Mouse (Mus musculus) embryonic facial prominence, embryonic 11.5 days (tissue): ENCODE data around the gene Gm20388. TPM values are rescaled to one million over a fixed set of nuclear protein-coding genes. Genes with fewer than 3 reads are reported as not detected.
"Not testable (repeated sequence)": the region's sequence is repeated elsewhere in the genome, so short reads cannot be mapped to it uniquely, and the experiment has no call there.

ENCODE experiments used
- ATAC-seq: fragments of 200-750 bp; cut with Nextera tagmentation; replicated peaks from 2 replicates; pipeline ENCODE4 v1.8.0; 2017; ENCODE audit warnings: low read depth; ENCODE audit not compliant: insufficient number of reproducible peaks, low FRiP score, low TSS enrichment
- DNase-seq: peaks from one replicate; pipeline ENCODE4 v3.0.0-alpha.2; 2015; ENCODE audit warnings: low spot score
- H3K27ac ChIP-seq: fragments of 300-500 bp; sonication (generic); replicated peaks from 2 replicates; pipeline ENCODE4 v1.5.1; 2014; ENCODE audit warnings: mild to moderate bottlenecking, low read depth, low read length, control low read depth
- H3K27me3 ChIP-seq: fragments of 300-500 bp; sonication (generic); 2 replicates; pipeline ENCODE4 v1.6.1; 2014; ENCODE audit warnings: mild to moderate bottlenecking, low read length, moderate library complexity, mixed read lengths; ENCODE audit not compliant: control insufficient read depth, insufficient read depth
- H3K36me3 ChIP-seq: fragments of 300-500 bp; sonication (generic); replicated peaks from 2 replicates; pipeline ENCODE4 v1.6.1; 2014; ENCODE audit warnings: low read depth, mild to moderate bottlenecking, low read length, moderate library complexity, mixed read lengths; ENCODE audit not compliant: control insufficient read depth, insufficient read depth
- H3K4me1 ChIP-seq: fragments of 300-500 bp; sonication (generic); 2 replicates; pipeline ENCODE4 v1.6.1; 2014; ENCODE audit warnings: low read length, mixed read lengths; ENCODE audit not compliant: control insufficient read depth, insufficient read depth
- H3K4me2 ChIP-seq: fragments of 300-500 bp; sonication (generic); 2 replicates; pipeline ENCODE4 v1.6.1; 2014; ENCODE audit warnings: low read depth, mild to moderate bottlenecking, control low read depth, low read length, moderate library complexity
- H3K4me3 ChIP-seq: fragments of 300-500 bp; sonication (generic); 2 replicates; pipeline ENCODE4 v1.5.1; 2014; ENCODE audit warnings: low read depth, low read length, control low read depth
- H3K9ac ChIP-seq: fragments of 300-500 bp; sonication (generic); replicated peaks from 2 replicates; pipeline ENCODE4 v1.6.1; 2014; ENCODE audit warnings: mild to moderate bottlenecking, control low read depth, low read length
- H3K9me3 ChIP-seq: fragments of 300-500 bp; sonication (generic); replicated peaks from 2 replicates; pipeline ENCODE4 v1.6.1; 2016; ENCODE audit warnings: mild to moderate bottlenecking, low read length, inconsistent platforms, mixed read lengths; ENCODE audit not compliant: control insufficient read depth
- WGBS: fragments of 180-500 bp; shearing (Covaris S2); extraction: QIAGEN DNeasy Blood & Tissue Kit; methylation state at CpG from one replicate; pipeline ENCODE4 v1.1.7; 2014; 5-methylcytosine and 5-hydroxymethylcytosine counted together
- polyA plus RNA-seq: library from polyadenylated mRNA; unstranded; fragments of >200 nt; fragmentation: Nextera tagmentation; extraction: Ambion mirVana; gene quantifications from 2 replicates; pipeline ENCODE4 v1.2.1, GENCODE M21; 2014

Gm20388 gene
- polyA plus RNA-seq, 1 experiment from 2014 or later = 3.1 TPM

DNA sequence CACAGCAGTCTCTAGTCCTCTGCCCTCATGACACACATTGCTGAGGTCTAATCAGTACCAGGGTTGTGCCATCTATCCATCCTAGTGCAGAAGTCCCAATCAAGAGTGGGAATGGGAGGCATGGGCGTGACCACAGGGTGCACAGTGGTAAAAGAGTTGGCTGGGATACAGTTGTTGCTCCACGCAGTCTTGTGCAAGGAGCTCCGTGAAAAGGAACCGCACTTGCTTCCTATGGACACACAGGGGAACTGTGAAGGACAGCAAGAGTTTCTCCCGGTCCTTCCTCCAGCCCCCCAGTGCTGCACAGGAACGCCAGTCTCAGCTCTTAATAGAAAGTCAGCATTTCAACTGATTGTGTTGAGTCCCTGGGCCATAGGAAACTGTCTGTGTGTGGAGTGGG lies 4048.8 kb downstream of the Gm20388 start:
- DNase-seq = no peak
- WGBS = 89% methylated on average over 6 of the region's 6 CpGs

DNA sequence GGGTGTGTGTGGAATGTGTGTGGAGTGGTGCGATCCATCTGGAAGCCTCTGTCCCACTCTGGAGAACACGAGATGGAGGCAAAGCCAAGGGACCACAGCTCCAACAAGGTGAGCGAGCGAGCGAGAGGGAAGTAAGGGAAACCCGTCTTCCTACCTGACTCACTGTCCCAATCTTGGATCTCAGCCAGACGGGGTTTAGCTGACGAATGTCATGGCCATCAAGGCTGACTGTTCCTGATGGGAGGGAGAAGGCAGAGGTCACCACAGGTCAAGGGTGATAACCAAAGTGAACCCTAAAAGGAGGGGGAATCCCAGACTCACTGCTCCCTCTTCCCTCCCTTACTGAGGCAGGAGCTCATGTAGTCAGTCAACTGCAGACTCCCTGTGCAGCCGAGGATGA lies 4049.4 kb downstream of the Gm20388 start:
- Histone ChIP-seq H3K36me3 (no peaks in the 10 kb centered on the region), H3K27ac (no peak overlapping the region), H3K4me3 (no peak overlapping the region), H3K4me2 (no peak overlapping the region), H3K9me3 (no peaks in the 10 kb centered on the region), H3K9ac (no peak overlapping the region), H3K4me1 (no peaks in the 10 kb centered on the region), H3K27me3 (no peaks in the 10 kb centered on the region)
- ATAC-seq (no peak), DNase-seq (no peak)
- 91% methylated on average over 9 of the region's 9 CpGs for WGBS

More for the DNA sequence above, 4048.8 kb downstream of the Gm20388 start:
- H3K4me2 ChIP-seq = no peak overlapping the region
- no peak overlapping the region for H3K4me3 ChIP-seq
- no peaks in the 10 kb centered on the region for H3K27me3 ChIP-seq
- no peak overlapping the region for H3K27ac ChIP-seq
- H3K4me1 ChIP-seq = no peaks in the 10 kb centered on the region
- no peaks in the 10 kb centered on the region for H3K9me3 ChIP-seq
- H3K36me3 ChIP-seq = no peaks in the 10 kb centered on the region
- no peak for ATAC-seq
- H3K9ac ChIP-seq = no peak overlapping the region

DNA sequence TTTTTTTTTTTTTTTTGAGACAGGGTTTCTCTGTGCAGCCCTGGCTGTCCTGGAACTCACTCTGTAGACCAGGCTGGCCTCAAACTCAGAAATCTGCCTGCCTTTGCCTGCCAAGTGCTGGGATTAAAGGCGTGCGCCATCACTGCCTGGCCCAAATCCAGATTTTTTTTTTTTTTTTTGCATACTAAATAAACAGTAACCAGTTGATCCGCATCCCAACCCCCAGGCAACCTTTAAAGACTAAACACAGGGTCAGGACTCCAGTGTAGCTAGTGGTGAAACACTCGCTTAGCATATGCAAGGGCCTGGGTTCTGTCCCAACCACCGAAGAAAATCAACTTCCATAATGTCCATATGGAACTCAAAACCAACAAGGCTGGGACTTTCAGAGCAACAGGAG lies 4049.9 kb downstream of the Gm20388 start:
- not testable (repeated sequence) for H3K27ac ChIP-seq, H3K27me3 ChIP-seq, H3K4me3 ChIP-seq, H3K4me1 ChIP-seq, H3K9me3 ChIP-seq, H3K36me3 ChIP-seq, H3K9ac ChIP-seq, ATAC-seq, H3K4me2 ChIP-seq, DNase-seq
- WGBS = 91% methylated on average over 5 of the region's 5 CpGs

DNA sequence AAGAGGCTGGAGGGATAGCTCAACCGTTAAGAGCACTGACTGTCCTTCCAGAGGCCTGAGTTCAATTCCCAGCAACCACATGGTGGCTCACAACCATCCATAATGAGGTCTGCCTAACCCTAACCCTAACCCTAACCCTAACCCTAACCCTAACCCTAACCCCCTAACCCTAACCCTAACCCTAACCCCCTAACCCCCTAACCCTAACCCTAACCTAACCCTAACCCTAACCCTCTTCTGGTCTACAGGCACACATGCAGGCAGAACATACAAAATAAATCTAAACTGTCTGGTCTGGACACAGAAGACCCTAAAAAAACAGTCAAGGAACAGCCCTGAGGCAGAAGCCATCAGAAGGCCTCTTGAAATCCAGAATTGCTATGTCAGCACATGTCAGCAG lies 4050.7 kb downstream of the Gm20388 start:
- Histone ChIP-seq H3K4me3 (no peak overlapping the region), H3K27ac (no peak overlapping the region), H3K9ac (no peak overlapping the region), H3K4me1 (no peaks in the 10 kb centered on the region), H3K9me3 (no peaks in the 10 kb centered on the region), H3K36me3 (no peaks in the 10 kb centered on the region), H3K27me3 (no peaks in the 10 kb centered on the region), H3K4me2 (no peak overlapping the region)
- DNase-seq = no peak
- no peak for ATAC-seq
- WGBS = 68% methylated on average over 1 of the region's 1 CpGs

DNA sequence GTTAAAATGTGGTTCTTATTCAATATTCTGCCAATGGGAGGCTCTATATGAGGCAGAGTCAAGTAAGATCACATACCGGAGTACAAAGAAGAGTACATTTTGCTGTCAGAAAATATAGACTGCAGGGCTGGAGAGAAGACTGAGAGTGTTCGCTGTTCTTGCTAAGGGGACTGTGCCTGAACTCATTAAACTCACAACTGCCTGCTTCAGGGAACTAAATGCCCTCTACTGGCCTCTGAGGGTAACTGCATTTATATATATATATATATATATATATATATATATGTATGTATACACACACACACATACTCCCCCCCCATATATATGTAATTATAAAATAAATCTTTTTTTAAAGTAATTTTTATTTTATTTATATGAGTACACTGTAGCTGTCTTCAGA lies 4056.3 kb downstream of the Gm20388 start:
- H3K27me3 ChIP-seq = no peaks in the 10 kb centered on the region
- no peak overlapping the region for H3K9ac ChIP-seq
- no peak overlapping the region for H3K4me2 ChIP-seq
- WGBS = 75% methylated on average over 2 of the region's 2 CpGs
- ATAC-seq (no peak), DNase-seq (peak; percentile 62)
- no peaks in the 10 kb centered on the region for H3K9me3 ChIP-seq
- no peak overlapping the region for H3K27ac ChIP-seq
- no peaks in the 10 kb centered on the region; the same call in 1 of the 2 replicates for H3K36me3 ChIP-seq
- H3K4me1 ChIP-seq = no peaks in the 10 kb centered on the region
- no peak overlapping the region for H3K4me3 ChIP-seq

DNA sequence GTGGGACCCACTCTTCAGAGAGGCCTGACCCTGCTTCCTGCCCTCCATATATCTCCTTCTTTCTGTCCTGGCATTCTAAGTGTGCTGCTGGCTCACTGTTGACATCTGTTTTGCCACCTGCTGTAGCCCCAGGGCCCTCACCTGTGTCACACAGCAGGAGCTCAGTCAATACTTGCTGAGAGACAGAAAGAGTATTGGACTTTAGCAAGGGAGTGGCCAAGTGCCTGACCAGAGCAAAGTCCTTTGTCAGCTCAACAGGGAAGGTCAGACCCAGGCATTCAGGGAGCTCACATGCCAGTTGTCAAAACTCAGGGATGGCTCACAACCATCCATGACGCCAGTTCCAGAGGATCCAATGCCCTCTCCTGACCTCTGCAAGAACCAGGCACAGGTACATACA lies 4062.9 kb downstream of the Gm20388 start:
- Histone ChIP-seq H3K4me2 (no peak overlapping the region), H3K27ac (no peak overlapping the region), H3K36me3 (no peaks in the 10 kb centered on the region; the same call in 1 of the 2 replicates), H3K4me1 (no peaks in the 10 kb centered on the region), H3K9ac (no peak overlapping the region), H3K27me3 (no peaks in the 10 kb centered on the region), H3K9me3 (no peaks in the 10 kb centered on the region), H3K4me3 (no peak overlapping the region)
- 76% methylated on average over 1 of the region's 1 CpGs for WGBS
- DNase-seq = no peak
- no peak for ATAC-seq

DNA sequence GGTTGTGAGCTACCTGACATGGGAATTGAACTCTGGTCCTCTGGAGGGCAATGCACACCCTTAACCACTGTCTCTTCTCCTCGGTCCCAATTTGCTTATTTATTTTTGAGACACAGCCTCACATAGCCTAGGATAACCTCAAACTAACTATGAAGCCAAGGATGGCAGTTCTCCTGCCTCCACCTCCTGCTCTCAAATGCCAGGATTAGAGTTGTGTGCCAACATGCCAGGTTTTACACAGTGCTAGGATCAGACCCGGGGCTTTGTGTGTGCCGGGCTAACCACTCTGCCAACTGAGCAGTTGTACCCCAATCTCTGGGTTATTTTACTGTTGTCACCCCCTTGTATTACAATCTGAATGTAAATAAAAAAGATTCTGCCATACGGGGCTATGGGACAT lies 4066.9 kb downstream of the Gm20388 start:
- H3K9ac ChIP-seq = no peak overlapping the region
- H3K27me3 ChIP-seq = no peaks in the 10 kb centered on the region
- DNase-seq = no peak
- no peak overlapping the region for H3K27ac ChIP-seq
- ATAC-seq = no peak
- H3K9me3 ChIP-seq = no peaks in the 10 kb centered on the region
- WGBS = 92% methylated on average over 4 of the region's 4 CpGs
- H3K4me2 ChIP-seq = no peak overlapping the region
- no peaks in the 10 kb centered on the region for H3K4me1 ChIP-seq
- no peak overlapping the region for H3K4me3 ChIP-seq
- no peaks in the 10 kb centered on the region for H3K36me3 ChIP-seq

DNA sequence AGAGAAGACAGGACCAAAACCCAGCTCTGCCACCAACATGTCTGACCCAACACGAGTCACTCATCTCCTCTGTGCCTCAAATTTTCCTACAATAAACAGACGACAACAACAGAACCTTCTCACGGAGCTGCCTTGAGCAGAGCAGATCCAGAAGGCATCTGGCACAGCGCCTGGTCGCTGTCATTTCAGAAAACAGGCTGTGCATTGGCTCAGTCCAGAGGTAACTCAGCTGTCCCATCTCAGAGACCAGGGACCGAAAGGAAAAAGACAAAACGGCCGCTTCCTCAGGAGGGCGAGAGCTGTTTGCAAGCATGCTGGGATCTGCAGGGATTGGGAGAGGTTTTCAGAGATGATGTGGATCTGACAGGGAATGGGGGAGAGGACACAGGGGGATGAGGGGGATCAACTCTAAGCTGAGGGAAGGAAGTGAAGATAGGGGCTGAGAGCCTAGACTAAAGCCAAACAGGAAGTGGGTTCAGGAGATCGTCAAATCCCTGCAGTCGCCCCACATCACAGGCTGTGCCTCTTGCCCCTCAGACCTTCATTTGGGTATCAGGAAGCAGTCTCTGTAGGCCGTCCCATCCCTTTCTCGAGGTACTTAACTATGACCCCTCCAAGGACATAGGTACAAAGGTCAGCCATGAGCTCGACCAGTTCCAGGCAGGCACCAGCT lies 4067.7 kb downstream of the Gm20388 start:
- no peak overlapping the region for H3K9ac ChIP-seq
- no peaks in the 10 kb centered on the region for H3K4me1 ChIP-seq
- DNase-seq (no peak), ATAC-seq (no peak)
- H3K36me3 ChIP-seq = no peaks in the 10 kb centered on the region
- 0 out of 2 replicates have a peak overlapping the region, but pooled peaks have one; percentile 24 for H3K27ac ChIP-seq
- no peaks in the 10 kb centered on the region for H3K9me3 ChIP-seq
- no peak overlapping the region for H3K4me3 ChIP-seq
- WGBS = 68% methylated on average over 14 of the region's 14 CpGs
- no peaks in the 10 kb centered on the region for H3K27me3 ChIP-seq
- no peak overlapping the region for H3K4me2 ChIP-seq
